Mouse (Mus musculus): Measurements from ENCODE around the gene Slc1a6.
"Not testable (repeated sequence)": the region's sequence is repeated elsewhere in the genome, so short reads cannot be mapped to it uniquely, and the experiment has no call there.

Gene Slc1a6

GRCm38 (mm10) chr10:78779981-78780651 lies at the start of gene Slc1a6:
TSS of gene Slc1a6 (plus strand) at chr10:78780496.
- peak in 1 of 2 experiments; percentile 22 for DNase-seq (ENCODE audit: low spot score in 2 of 2)

- no peak for DNase-seq (ENCODE audit: low spot score in 2 of 2)
Observed at GRCm38 (mm10) chr10:78739821-78740220, 40.5 kb upstream of the Slc1a6 start.

GRCm38 (mm10) chr10:78743721-78744120 lies 36.6 kb upstream of the Slc1a6 start:
- no peak for DNase-seq (ENCODE audit: low spot score in 2 of 2)

GRCm38 (mm10) chr10:78745453-78746232 lies 34.7 kb upstream of the Slc1a6 start:
- no peak for DNase-seq (ENCODE audit: low spot score in 2 of 2)

GRCm38 (mm10) chr10:78747035-78747721 lies 33.1 kb upstream of the Slc1a6 start:
- peak in 1 of 2 experiments; percentile 27 for DNase-seq (ENCODE audit: low spot score in 2 of 2)

GRCm38 (mm10) chr10:78748161-78748560 lies 32.1 kb upstream of the Slc1a6 start:
- DNase-seq (ENCODE audit: low spot score in 2 of 2) = no peak

- DNase-seq (ENCODE audit: low spot score in 2 of 2) = no peak
Observed at GRCm38 (mm10) chr10:78748946-78749345, 31.4 kb upstream of the Slc1a6 start.

GRCm38 (mm10) chr10:78752452-78753191 lies 27.7 kb upstream of the Slc1a6 start, which contains the start of gene Ccdc105:
TSS of gene Ccdc105 (minus strand) at chr10:78753065.
- peak; percentile 61 to 80 for DNase-seq (ENCODE audit: low spot score in 2 of 2)

GRCm38 (mm10) chr10:78756021-78756420 lies 24.3 kb upstream of the Slc1a6 start:
- peak; percentile 56 to 83 for DNase-seq (ENCODE audit: low spot score in 2 of 2)

GRCm38 (mm10) chr10:78765570-78765969 lies 14.7 kb upstream of the Slc1a6 start:
- no peak for DNase-seq (ENCODE audit: low spot score in 2 of 2)

GRCm38 (mm10) chr10:78775830-78776229 lies 4.5 kb upstream of the Slc1a6 start:
- no peak for DNase-seq (ENCODE audit: low spot score in 2 of 2)

- DNase-seq (ENCODE audit: low spot score in 2 of 2) = no peak
Observed at GRCm38 (mm10) chr10:78779527-78779926, 769 bp upstream of the Slc1a6 start.

GRCm38 (mm10) chr10:78787566-78788087 lies 7.3 kb downstream of the Slc1a6 start:
- DNase-seq (ENCODE audit: low spot score in 2 of 2) = peak; percentile 60 to 74

- no peak for DNase-seq (ENCODE audit: low spot score in 2 of 2)
Observed at GRCm38 (mm10) chr10:78790561-78790960, 10.3 kb downstream of the Slc1a6 start.

GRCm38 (mm10) chr10:78801449-78801848 lies 21.2 kb downstream of the Slc1a6 start:
- no peak for DNase-seq (ENCODE audit: low spot score in 2 of 2)

GRCm38 (mm10) chr10:78812358-78813060 lies 32.2 kb downstream of the Slc1a6 start:
- peak in 1 of 2 experiments; percentile 40 for DNase-seq (ENCODE audit: low spot score in 2 of 2)

GRCm38 (mm10) chr10:78840456-78840855 lies 60.2 kb downstream of the Slc1a6 start:
- not testable (repeated sequence) for DNase-seq (ENCODE audit: low spot score in 2 of 2)

GRCm38 (mm10) chr10:78852066-78852465 lies 71.8 kb downstream of the Slc1a6 start, which contains the start of gene Olfr1356:
TSS of gene Olfr1356 (minus strand) at chr10:78852166.
- DNase-seq (ENCODE audit: low spot score in 2 of 2) = no peak

All from cerebellum, postnatal 4 days (tissue).